Mouse (Mus musculus) heart, postnatal 10 days (tissue): Measurements from ENCODE around the gene Ywhah. TPM values are rescaled to one million over a fixed set of nuclear protein-coding genes. Genes with fewer than 3 reads are reported as not detected.
"Not testable (repeated sequence)": the region's sequence is repeated elsewhere in the genome, so short reads cannot be mapped to it uniquely, and the experiment has no call there.

Experiments used
- DNase-seq, 2 experiments: peaks; one replicate each; pipeline ENCODE4 v3.0.0; 2021
- intact Hi-C: fragments of 180-260 bp; cut with DNase I; formaldehyde crosslinking; loops from one replicate; pipeline ENCODE4 v1.15.1; 2025
- total RNA-seq, 2 experiments: library from RNA; stranded (reverse); gene quantifications; 2 replicates each; pipeline ENCODE4 v1.2.3; 2021

Gene Ywhah
- total RNA-seq, 2 experiments from 2014 or later = 151 to 160 TPM

DNA sequence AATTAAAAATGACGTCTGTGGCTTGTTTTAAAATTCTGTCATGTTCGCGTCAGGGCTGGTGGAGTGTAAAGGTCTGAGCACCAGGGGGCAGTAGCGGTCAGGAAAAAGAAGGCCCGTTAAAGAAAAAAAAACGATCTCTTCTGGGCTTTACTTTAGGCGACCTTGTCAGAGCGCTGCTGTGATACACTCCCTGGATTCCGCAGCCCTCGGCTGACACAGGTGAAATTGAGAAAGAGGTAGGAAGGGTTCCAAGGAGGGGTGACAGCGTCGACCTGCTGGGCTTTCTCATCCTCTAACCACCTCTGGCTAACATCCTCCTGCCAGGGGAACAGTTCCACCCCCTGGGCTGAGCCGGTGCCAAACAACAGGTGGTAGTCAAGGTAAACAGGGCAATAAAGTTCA, 20.9 kb downstream of the Ywhah start:
- peak; percentile 68 to 86 for DNase-seq
- intact Hi-C loops = loop anchor here (1.0 kb wide), 1 partner anchor 104 kb away; no protein-coding TSS in a partner anchor

DNA sequence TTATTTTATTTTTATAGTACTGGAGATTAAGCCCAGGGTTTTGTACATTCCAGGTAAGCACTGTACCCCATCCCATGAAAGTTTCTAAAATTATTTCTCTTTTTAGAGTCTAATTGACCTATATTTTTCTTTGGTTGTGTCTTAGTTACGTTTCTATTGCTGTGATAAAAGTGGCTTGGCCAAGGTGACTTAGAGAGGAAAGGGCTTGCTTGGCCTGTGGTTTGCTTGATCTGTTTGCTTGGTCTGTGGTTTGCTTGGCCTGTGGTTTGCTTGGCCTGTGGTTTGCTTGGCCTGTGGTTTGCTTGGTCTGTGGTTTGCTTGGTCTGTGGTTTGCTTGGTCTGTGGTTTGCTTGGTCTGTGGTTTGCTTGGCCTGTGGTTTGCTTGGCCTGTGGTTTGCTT, 22.1 kb downstream of the Ywhah start:
- DNase-seq, intact Hi-C loops: not testable (repeated sequence)

DNA sequence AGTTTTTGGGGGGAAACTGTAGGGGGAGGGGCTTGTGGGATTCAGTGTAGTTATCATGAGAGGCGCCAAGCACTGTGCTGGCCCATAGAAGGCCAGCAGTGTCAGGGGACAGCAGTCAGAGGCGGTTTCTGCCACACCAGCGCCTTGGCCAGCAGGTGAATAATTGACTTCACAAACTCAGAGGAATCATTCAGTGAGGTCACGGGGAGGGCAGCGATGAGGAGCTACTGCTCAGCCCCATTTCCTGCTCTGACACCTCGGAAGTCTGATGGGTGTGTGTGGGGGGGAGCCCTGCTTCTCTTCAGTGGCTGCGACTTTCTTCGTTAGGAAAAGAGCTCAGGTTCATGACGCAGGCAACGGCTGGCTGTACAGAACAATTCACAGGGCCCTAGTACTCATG, 24.8 kb downstream of the Ywhah start:
- no peak for DNase-seq
- intact Hi-C loops = no loop called here

GRCm38 (mm10) chr5:33044636-33045315, 26.2 kb downstream of the Ywhah start:
- intact Hi-C loops = no loop called here
- no peak for DNase-seq

DNA sequence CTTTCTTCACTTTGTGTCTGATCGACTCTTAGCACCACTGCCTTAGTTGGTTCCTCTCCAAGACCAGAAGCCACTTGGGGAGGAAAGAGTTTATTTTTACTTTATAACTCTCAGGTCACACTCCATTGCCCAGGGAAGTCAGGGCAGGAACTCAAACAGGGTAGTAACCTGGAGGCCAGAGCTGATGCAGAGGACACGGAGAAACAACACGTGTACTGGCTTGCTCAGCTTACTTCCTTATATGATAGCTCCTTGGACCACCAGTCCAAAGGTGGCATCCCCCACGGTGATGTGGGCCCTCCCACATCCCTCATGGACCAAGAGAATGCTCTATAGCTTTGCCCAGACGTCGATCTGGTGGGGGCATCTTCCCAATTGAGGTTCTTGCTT, 26.7 kb downstream of the Ywhah start:
- DNase-seq = no peak
- intact Hi-C loops = no loop called here

DNA sequence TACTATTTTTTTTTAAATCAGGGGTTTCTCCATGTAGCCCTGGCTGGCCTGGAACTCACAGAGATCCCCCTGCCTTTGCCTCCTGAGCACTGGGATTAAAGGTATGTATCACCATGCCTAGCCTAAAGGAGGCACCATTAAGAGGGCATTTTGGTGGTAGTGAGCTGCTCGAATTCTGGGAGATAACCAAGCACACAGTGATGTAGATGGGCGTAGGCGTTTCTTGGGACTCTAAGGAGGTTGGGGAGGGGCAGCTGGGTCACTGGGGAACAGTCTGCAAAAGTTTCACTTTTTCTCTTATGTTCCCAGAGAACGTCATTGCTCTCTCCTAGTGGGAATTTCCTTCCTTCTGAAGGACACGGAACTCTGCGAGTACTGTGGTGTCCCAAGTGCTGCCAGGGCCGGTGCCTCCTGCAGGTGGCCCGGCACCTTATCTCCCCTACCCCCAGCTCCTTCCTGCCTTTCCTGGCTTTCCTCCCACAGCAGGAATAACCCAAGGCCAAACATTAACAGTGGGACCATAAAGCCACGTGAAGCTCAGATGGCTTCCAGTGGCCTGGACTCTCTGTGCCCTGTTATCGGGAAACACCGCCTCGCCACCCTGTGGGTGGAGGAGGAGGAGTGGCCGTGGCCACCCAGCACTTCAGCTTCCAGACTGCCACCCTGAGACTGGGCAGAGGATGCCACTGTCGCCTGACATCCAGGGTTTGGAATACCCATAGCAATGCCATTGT, 34.4 kb downstream of the Ywhah start:
- DNase-seq = no peak

DNA sequence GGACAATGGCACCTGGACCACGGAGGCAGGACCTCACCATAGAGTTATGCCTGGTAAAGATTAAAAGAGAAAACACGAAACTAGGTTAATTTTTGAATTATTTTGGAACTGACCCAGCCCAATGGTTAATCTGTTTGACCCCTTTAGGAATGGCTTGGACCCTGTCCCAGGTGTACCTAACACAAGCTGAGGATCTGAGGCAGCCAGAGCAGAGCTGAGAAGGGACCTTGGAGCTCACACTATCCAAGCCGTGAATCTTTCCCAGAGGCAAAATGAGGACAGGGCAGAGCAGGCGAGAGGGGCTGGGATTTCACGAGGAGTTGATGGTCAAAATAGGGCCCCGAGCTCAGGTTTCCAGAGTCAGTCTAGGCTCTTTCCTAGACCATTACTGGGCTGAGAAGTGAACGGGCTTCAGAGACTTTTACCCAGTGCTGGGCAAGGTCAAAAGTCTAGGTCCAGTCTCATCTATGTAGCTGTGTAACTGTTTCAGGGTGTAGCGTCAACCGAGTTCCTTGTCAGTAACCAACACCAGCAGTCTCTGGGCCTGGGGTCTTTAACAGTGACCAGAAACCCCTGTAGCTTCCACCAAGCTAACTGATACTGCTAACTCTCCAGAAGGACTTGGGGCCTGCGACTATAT, 37.6 kb downstream of the Ywhah start:
- no peak for DNase-seq
- intact Hi-C loops = no loop called here

More for the DNA sequence above, 34.4 kb downstream of the Ywhah start:
- intact Hi-C loops = no loop called here

- intact Hi-C loops = no loop called here
- DNase-seq = no peak
These were observed 51.5 kb downstream of the Ywhah start for GRCm38 (mm10) chr5:33070071-33070470.

GRCm38 (mm10) chr5:33076490-33077191, 58.0 kb downstream of the Ywhah start:
- no peak for DNase-seq
- intact Hi-C loops = no loop called here

Other genes starting within 250 kb of the Ywhah start
- gene Pisd, start 233.2 kb upstream of the Ywhah start, total RNA-seq = 10 to 100 TPM; 32.1 to 36.6 TPM
- gene Gm20671, start 191.7 kb upstream of the Ywhah start, total RNA-seq = under 1 TPM in 1 of 2 experiments, not detected in 1; 0.37 TPM
- 10 to 100 TPM; 13.7 to 14.1 TPM for gene Prr14l, start 164.6 kb upstream of the Ywhah start, total RNA-seq
- gene Depdc5, start 155.1 kb upstream of the Ywhah start, total RNA-seq = 10 to 100 TPM; 21.5 to 22.0 TPM
- gene Slc5a1, start 85.4 kb downstream of the Ywhah start, total RNA-seq = under 1 TPM in 1 of 2 experiments, not detected in 1; 0.05 TPM
- gene Spon2, start 199.6 kb downstream of the Ywhah start, total RNA-seq = 10 to 100 TPM; 19.0 to 43.7 TPM